Mouse (Mus musculus) testis, adult 2 months (tissue): ENCODE measurements around the gene Lpo. TPM values are rescaled to one million over a fixed set of nuclear protein-coding genes. Genes with fewer than 3 reads are reported as not detected.

Source experiments
- H3K27ac ChIP-seq: fragments of 200-500 bp; 2 replicates; pipeline ENCODE4 v1.5.1; 2012; ENCODE audit warnings: low read depth, low read length; ENCODE audit not compliant: control insufficient read depth, insufficient read depth
- H3K27me3 ChIP-seq: fragments of 200-500 bp; 2 replicates; pipeline ENCODE4 v1.6.1; 2012; ENCODE audit warnings: mild to moderate bottlenecking, low read length, moderate library complexity; ENCODE audit not compliant: control insufficient read depth, insufficient read depth
- H3K36me3 ChIP-seq: fragments of 200-500 bp; 2 replicates; pipeline ENCODE4 v1.6.1; 2012; ENCODE audit warnings: mild to moderate bottlenecking, low read length; ENCODE audit not compliant: control insufficient read depth, insufficient read depth
- H3K4me1 ChIP-seq: fragments of 200-500 bp; 2 replicates; pipeline ENCODE4 v1.6.1; 2012; ENCODE audit warnings: low read length; ENCODE audit not compliant: control insufficient read depth, insufficient read depth
- H3K4me3 ChIP-seq: fragments of 200-500 bp; 2 replicates; pipeline ENCODE4 v1.5.1; 2012; ENCODE audit warnings: low read depth, mild to moderate bottlenecking, low read length, moderate library complexity, mixed read lengths; ENCODE audit not compliant: control insufficient read depth
- CTCF ChIP-seq: fragments of 200-500 bp; IDR thresholded peaks from 2 replicates; pipeline ENCODE4 v1.5.1; 2012; ENCODE audit warnings: low read depth, mild to moderate bottlenecking, inconsistent platforms, low read length, moderate library complexity; ENCODE audit not compliant: control insufficient read depth, insufficient read depth, insufficient replicate concordance
- POLR2A ChIP-seq: fragments of 200-500 bp; IDR thresholded peaks from 2 replicates; pipeline ENCODE4 v1.6.1; 2012; ENCODE audit warnings: low read depth, mild to moderate bottlenecking, inconsistent platforms, low read length, moderate library complexity; ENCODE audit not compliant: control insufficient read depth
- polyA plus RNA-seq: library from polyadenylated mRNA; depleted of rRNA; stranded (reverse); fragments of >200 nt; gene quantifications from 2 replicates; pipeline ENCODE4 v1.2.3, GENCODE M21; 2012

The Lpo gene
- polyA plus RNA-seq, 1 experiment = 4.9 TPM

DNA sequence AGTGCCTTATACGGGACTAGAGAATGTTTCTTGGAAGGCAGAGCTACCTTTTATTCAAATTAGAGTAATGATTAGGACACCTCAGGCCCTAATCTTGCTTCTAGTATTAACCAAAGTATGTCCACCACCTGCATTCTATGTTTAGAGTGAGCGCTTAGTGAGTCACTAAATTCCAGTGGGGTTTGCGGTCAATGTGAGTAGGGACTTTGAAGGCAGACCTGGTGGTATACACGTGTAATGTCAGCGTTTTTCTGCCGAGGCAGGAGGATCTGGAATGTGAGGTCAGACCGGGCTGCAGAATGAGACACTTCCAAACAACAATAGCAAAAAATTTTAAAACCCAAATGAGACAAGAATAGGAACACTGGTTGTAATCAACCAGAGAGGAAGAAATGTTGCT lies 26.5 kb upstream of the Lpo start:
- H3K27ac ChIP-seq = no peak overlapping the region
- H3K4me1 ChIP-seq = peaks cover 4% of the 10 kb centered on the region
- H3K36me3 ChIP-seq = peaks cover 5% of the 10 kb centered on the region
- no peaks in the 10 kb centered on the region for H3K27me3 ChIP-seq
- no peak overlapping the region for H3K4me3 ChIP-seq
- TF ChIP-seq CTCF (no peak), POLR2A (no peak)

DNA sequence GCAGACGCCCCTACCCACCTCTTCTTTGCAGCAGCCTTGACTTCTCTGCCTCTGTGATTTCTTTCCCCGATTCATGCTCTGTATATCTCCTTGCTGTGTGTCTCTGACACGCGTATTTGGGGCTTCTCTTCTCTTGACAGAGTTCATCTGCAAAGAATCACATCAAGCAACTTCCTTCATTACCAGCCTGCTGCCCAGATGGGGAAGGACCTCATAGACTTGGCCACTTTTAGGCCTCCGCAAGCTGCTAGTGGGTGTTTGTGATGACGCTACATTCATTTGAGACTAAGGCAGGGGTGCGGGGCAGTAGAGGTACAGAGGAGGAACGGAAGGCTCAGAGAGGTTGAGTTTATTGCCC lies 25.5 kb upstream of the Lpo start:
- H3K4me3 ChIP-seq = peak overlapping the region; percentile 93
- peaks cover 5% of the 10 kb centered on the region for H3K36me3 ChIP-seq
- H3K27ac ChIP-seq = peak overlapping the region; percentile 55; the same call in 1 of the 2 replicates
- TF ChIP-seq CTCF (no peak), POLR2A (no peak)
- H3K27me3 ChIP-seq = no peaks in the 10 kb centered on the region
- peaks cover 4% of the 10 kb centered on the region for H3K4me1 ChIP-seq

DNA sequence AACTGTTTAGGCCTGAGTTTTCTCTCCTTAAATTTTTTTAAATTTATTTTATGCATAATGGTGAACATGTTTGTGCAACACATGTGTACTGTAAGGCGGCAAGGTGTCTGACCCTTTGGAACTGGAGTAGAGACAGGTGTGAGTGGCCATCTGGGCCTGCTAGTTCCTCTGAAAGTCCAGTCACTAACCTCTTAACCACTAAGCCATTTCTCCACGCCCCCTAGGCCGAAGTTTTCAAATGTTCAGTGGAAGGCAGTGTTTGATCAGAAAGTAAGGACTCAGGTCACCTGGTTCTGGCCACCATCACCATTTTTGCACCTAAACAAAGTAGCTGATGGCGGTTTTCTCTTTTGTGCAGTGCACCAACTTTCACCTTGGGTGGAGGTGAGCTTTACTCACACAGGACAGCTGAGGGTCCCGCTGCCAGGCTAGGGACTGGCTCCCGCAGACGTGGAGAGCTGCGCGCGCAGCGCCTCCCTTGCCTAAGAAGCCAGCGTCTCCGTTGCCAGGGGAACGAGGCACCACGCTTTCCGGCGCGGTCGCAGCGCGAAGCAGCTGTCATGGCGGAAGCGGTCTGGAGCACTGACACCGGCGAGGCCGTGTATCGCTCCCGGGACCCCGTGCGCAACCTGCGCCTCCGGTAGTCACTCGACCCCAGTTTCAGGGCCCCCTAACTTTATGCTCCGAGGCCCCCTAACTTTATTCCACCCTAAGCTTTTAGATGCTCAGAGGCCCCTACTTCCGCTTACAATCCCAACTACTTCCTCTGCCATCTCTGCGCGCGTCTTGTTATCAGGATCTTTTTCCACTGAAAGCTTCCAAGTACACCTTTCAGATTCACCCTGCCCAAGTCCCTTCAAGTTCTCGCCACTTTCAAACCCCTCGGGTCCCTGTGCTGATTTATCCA lies 24.9 kb upstream of the Lpo start, which contains the start of gene Mks1:
TSS of gene Mks1 (plus strand) at position 526 of the 907 bp plus-strand sequence.
- Histone ChIP-seq H3K4me3 (peak within 1 kb of the TSS; percentile 93), H3K4me1 (peaks cover 4% of the 10 kb centered on the region), H3K27ac (peak within 1 kb of the TSS; percentile 55), H3K27me3 (no peaks in the 10 kb centered on the region), H3K36me3 (peaks cover 5% of the 10 kb centered on the region)
- TF ChIP-seq CTCF = no peak
- TF ChIP-seq POLR2A = peak; percentile 88

- H3K27me3 ChIP-seq = no peaks in the 10 kb centered on the region
- TF ChIP-seq POLR2A (no peak), CTCF (no peak)
- peaks cover 5% of the 10 kb centered on the region for H3K4me1 ChIP-seq
- no peaks in the 10 kb centered on the region for H3K36me3 ChIP-seq
- no peak overlapping the region for H3K27ac ChIP-seq
- no peak overlapping the region for H3K4me3 ChIP-seq
Measured at GRCm38 (mm10) chr11:87847884-87848283, 19.8 kb upstream of the Lpo start.

DNA sequence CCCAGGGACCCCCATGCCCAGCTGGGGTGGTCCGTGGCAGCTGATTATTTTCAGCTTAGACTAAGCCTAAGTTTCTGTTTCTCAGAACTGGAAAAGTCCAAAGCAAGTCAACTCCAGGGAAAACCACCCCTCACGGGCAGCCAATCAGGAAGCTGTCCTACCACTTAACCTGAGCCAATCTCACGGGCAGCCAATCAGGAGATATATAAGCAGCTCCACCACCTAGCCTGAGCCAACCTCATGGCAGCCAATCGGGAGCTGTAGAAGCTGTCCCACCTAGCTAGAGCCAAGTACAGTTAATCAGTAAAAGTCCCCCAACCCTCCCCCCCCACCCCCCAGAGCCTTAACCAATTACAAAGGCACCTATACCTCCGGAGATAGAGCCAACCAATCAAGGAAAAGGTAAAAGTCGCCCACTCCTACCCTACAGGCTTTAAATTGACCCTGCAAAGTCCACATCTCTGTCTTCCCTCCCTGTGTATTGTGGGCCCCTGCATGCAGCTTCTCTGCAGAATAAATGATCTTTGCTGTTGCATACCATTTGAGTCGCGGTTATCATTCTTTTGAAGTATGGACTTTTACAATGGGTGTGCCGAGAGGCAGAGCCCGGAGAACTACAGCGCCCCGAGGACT lies 19.0 kb upstream of the Lpo start:
- TF ChIP-seq CTCF (no peak), POLR2A (no peak)
- H3K27ac ChIP-seq = no peak overlapping the region
- H3K4me3 ChIP-seq = no peak overlapping the region
- H3K4me1 ChIP-seq = peaks cover 2% of the 10 kb centered on the region
- H3K27me3 ChIP-seq = no peaks in the 10 kb centered on the region
- H3K36me3 ChIP-seq = no peaks in the 10 kb centered on the region

DNA sequence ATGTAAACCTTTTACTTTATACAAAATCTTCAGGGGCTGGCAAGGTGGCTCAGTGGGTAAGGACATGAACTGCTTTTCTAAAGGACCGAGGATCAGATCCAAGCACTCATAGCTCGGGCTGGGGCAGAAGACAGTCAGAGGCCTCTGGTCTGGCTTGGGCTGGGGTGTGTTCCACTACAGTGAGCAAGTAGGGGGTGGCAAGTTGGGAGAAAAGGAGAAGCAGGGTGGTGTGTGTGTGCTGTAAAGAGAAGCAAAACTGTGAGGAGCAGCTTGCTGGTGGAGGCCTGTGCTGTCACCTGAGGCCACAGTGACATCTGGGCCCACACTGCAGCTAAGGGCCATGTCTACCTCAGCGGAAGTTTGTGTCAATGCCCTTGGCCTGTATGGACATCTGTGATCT lies 13.3 kb upstream of the Lpo start:
- Histone ChIP-seq H3K36me3 (no peaks in the 10 kb centered on the region), H3K4me1 (no peaks in the 10 kb centered on the region), H3K4me3 (no peak overlapping the region), H3K27me3 (no peaks in the 10 kb centered on the region), H3K27ac (no peak overlapping the region)
- no peak for TF ChIP-seq POLR2A
- no peak for TF ChIP-seq CTCF

DNA sequence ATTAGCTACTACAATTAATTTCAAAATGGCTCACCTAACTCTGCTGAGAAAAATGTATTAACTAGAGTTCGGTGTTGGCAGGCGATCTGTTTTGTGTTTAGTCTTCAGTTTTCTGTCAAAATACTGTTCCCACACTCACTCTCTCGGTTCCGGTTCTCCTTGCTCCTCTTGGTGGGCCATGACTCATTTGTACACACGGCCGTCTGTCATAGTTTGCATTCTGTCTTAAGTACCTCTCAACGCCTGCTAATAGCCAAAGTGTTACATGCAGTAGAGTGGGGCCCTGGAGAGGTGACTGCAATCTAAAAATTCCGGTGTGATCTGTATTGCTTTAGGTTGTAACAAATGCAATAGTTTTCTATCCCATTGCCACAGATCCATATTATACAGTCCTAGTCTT lies 12.6 kb upstream of the Lpo start:
- H3K4me1 ChIP-seq = no peaks in the 10 kb centered on the region
- TF ChIP-seq CTCF = no peak
- no peak for TF ChIP-seq POLR2A
- H3K27me3 ChIP-seq = no peaks in the 10 kb centered on the region
- H3K27ac ChIP-seq = no peak overlapping the region
- H3K4me3 ChIP-seq = no peak overlapping the region
- H3K36me3 ChIP-seq = no peaks in the 10 kb centered on the region
